Mouse (Mus musculus): ENCODE results near the gene Ick. TPM values are rescaled to one million over a fixed set of nuclear protein-coding genes. Genes with fewer than 3 reads are reported as not detected.
A peak's percentile ranks its signal among the peaks of the same experiment; 100 is the strongest.

Gene Ick
- polyA plus RNA-seq, 1 experiment from 2014 or later, result 16.8 TPM

GRCm38 (mm10) chr9:78195034-78195433 is 86.0 kb downstream of the Ick start:
- ATAC-seq (replicated peaks; ENCODE audit: insufficient number of reproducible peaks, low FRiP score, low TSS enrichment), result no peak
- Histone ChIP-seq H3K36me3 (ENCODE audit: control insufficient read depth, insufficient read depth, low read length) (no peaks in the 10 kb centered on the region), H3K4me2 (no peak overlapping the region), H3K9me3 (replicated peaks; ENCODE audit: control insufficient read depth, low read length) (no peaks in the 10 kb centered on the region), H3K4me3 (ENCODE audit: low read depth, low read length) (no peak overlapping the region), H3K9ac (ENCODE audit: low read depth, low read length) (no peak overlapping the region), H3K27me3 (ENCODE audit: control insufficient read depth, insufficient read depth, low read length) (no peaks in the 10 kb centered on the region), H3K4me1 (ENCODE audit: control insufficient read depth, insufficient read depth, low read length) (peaks cover 19% of the 10 kb centered on the region; the same call in 1 of the 2 replicates), H3K27ac (ENCODE audit: low read depth, low read length) (no peak overlapping the region)
- 82% methylated on average over 11 of the region's 11 CpGs for WGBS (ENCODE audit: insufficient replicate concordance)

- H3K4me1 ChIP-seq (ENCODE audit: control insufficient read depth, insufficient read depth, low read length), result peaks cover 8% of the 10 kb centered on the region; the same call in 1 of the 2 replicates
- peaks cover 9% of the 10 kb centered on the region; the same call in 1 of the 2 replicates for H3K36me3 ChIP-seq (ENCODE audit: control insufficient read depth, insufficient read depth, low read length)
- 90% methylated on average over 9 of the region's 9 CpGs for WGBS (ENCODE audit: insufficient replicate concordance)
These were observed 88.8 kb downstream of the Ick start for GRCm38 (mm10) chr9:78197801-78198200.

GRCm38 (mm10) chr9:78204194-78204593 is 95.2 kb downstream of the Ick start:
- H3K4me3 ChIP-seq (ENCODE audit: low read depth, low read length), result no peak overlapping the region
- H3K27ac ChIP-seq (ENCODE audit: low read depth, low read length), result no peak overlapping the region
- H3K4me2 ChIP-seq, result no peak overlapping the region
- no peaks in the 10 kb centered on the region for H3K9me3 ChIP-seq (replicated peaks; ENCODE audit: control insufficient read depth, low read length)
- WGBS (ENCODE audit: insufficient replicate concordance), result 79% methylated on average over 6 of the region's 6 CpGs
- no peak overlapping the region for H3K9ac ChIP-seq (ENCODE audit: low read depth, low read length)
- H3K4me1 ChIP-seq (ENCODE audit: control insufficient read depth, insufficient read depth, low read length), result no peaks in the 10 kb centered on the region
- no peaks in the 10 kb centered on the region for H3K27me3 ChIP-seq (ENCODE audit: control insufficient read depth, insufficient read depth, low read length)
- ATAC-seq (replicated peaks; ENCODE audit: insufficient number of reproducible peaks, low FRiP score, low TSS enrichment), result no peak
- H3K36me3 ChIP-seq (ENCODE audit: control insufficient read depth, insufficient read depth, low read length), result peaks cover 16% of the 10 kb centered on the region; the same call in 1 of the 2 replicates

More at GRCm38 (mm10) chr9:78197801-78198200, 88.8 kb downstream of the Ick start:
- H3K27ac ChIP-seq (ENCODE audit: low read depth, low read length), result no peak overlapping the region
- H3K27me3 ChIP-seq (ENCODE audit: control insufficient read depth, insufficient read depth, low read length), result no peaks in the 10 kb centered on the region
- no peak for ATAC-seq (replicated peaks; ENCODE audit: insufficient number of reproducible peaks, low FRiP score, low TSS enrichment)
- H3K9ac ChIP-seq (ENCODE audit: low read depth, low read length), result no peak overlapping the region
- no peaks in the 10 kb centered on the region for H3K9me3 ChIP-seq (replicated peaks; ENCODE audit: control insufficient read depth, low read length)
- no peak overlapping the region for H3K4me2 ChIP-seq
- H3K4me3 ChIP-seq (ENCODE audit: low read depth, low read length), result no peak overlapping the region

GRCm38 (mm10) chr9:78208956-78209355 is 100.0 kb downstream of the Ick start:
- no peak overlapping the region for H3K27ac ChIP-seq (ENCODE audit: low read depth, low read length)
- H3K4me1 ChIP-seq (ENCODE audit: control insufficient read depth, insufficient read depth, low read length), result peaks cover 9% of the 10 kb centered on the region; the same call in 1 of the 2 replicates
- no peak for ATAC-seq (replicated peaks; ENCODE audit: insufficient number of reproducible peaks, low FRiP score, low TSS enrichment)
- no peak overlapping the region for H3K4me3 ChIP-seq (ENCODE audit: low read depth, low read length)
- no peak overlapping the region for H3K9ac ChIP-seq (ENCODE audit: low read depth, low read length)
- H3K27me3 ChIP-seq (ENCODE audit: control insufficient read depth, insufficient read depth, low read length), result no peaks in the 10 kb centered on the region
- 46% methylated on average over 4 of the region's 4 CpGs for WGBS (ENCODE audit: insufficient replicate concordance)
- H3K9me3 ChIP-seq (replicated peaks; ENCODE audit: control insufficient read depth, low read length), result no peaks in the 10 kb centered on the region
- peaks cover 13% of the 10 kb centered on the region; the same call in 1 of the 2 replicates for H3K36me3 ChIP-seq (ENCODE audit: control insufficient read depth, insufficient read depth, low read length)
- H3K4me2 ChIP-seq, result no peak overlapping the region

- peaks cover 13% of the 10 kb centered on the region; the same call in 1 of the 2 replicates for H3K36me3 ChIP-seq (ENCODE audit: control insufficient read depth, insufficient read depth, low read length)
- H3K9me3 ChIP-seq (replicated peaks; ENCODE audit: control insufficient read depth, low read length), result no peaks in the 10 kb centered on the region
- H3K27me3 ChIP-seq (ENCODE audit: control insufficient read depth, insufficient read depth, low read length), result no peaks in the 10 kb centered on the region
- no peak for ATAC-seq (replicated peaks; ENCODE audit: insufficient number of reproducible peaks, low FRiP score, low TSS enrichment)
- no peak overlapping the region for H3K9ac ChIP-seq (ENCODE audit: low read depth, low read length)
- no peak overlapping the region for H3K27ac ChIP-seq (ENCODE audit: low read depth, low read length)
- no peak overlapping the region for H3K4me2 ChIP-seq
- no peak overlapping the region for H3K4me3 ChIP-seq (ENCODE audit: low read depth, low read length)
- H3K4me1 ChIP-seq (ENCODE audit: control insufficient read depth, insufficient read depth, low read length), result peaks cover 9% of the 10 kb centered on the region; the same call in 1 of the 2 replicates
- WGBS (ENCODE audit: insufficient replicate concordance), result 91% methylated on average over 3 of the region's 3 CpGs
These were observed 101.1 kb downstream of the Ick start for GRCm38 (mm10) chr9:78210079-78210478.

GRCm38 (mm10) chr9:78210821-78211220 is 101.8 kb downstream of the Ick start:
- Histone ChIP-seq H3K27me3 (ENCODE audit: control insufficient read depth, insufficient read depth, low read length) (no peaks in the 10 kb centered on the region), H3K27ac (ENCODE audit: low read depth, low read length) (no peak overlapping the region), H3K36me3 (ENCODE audit: control insufficient read depth, insufficient read depth, low read length) (peaks cover 6% of the 10 kb centered on the region; the same call in 1 of the 2 replicates), H3K4me3 (ENCODE audit: low read depth, low read length) (no peak overlapping the region), H3K9me3 (replicated peaks; ENCODE audit: control insufficient read depth, low read length) (no peaks in the 10 kb centered on the region), H3K4me1 (ENCODE audit: control insufficient read depth, insufficient read depth, low read length) (peaks cover 9% of the 10 kb centered on the region; the same call in 1 of the 2 replicates), H3K9ac (ENCODE audit: low read depth, low read length) (no peak overlapping the region), H3K4me2 (no peak overlapping the region)
- no peak for ATAC-seq (replicated peaks; ENCODE audit: insufficient number of reproducible peaks, low FRiP score, low TSS enrichment)
- 98% methylated on average over 2 of the region's 2 CpGs for WGBS (ENCODE audit: insufficient replicate concordance)

- peak overlapping the region; percentile 80 for H3K27ac ChIP-seq (ENCODE audit: low read depth, low read length)
- no peak overlapping the region for H3K9ac ChIP-seq (ENCODE audit: low read depth, low read length)
- peaks cover 9% of the 10 kb centered on the region; the same call in 1 of the 2 replicates for H3K4me1 ChIP-seq (ENCODE audit: control insufficient read depth, insufficient read depth, low read length)
- H3K9me3 ChIP-seq (replicated peaks; ENCODE audit: control insufficient read depth, low read length), result no peaks in the 10 kb centered on the region
- H3K36me3 ChIP-seq (ENCODE audit: control insufficient read depth, insufficient read depth, low read length), result peaks cover 6% of the 10 kb centered on the region; the same call in 1 of the 2 replicates
- no peak overlapping the region for H3K4me2 ChIP-seq
- 81% methylated on average over 3 of the region's 3 CpGs for WGBS (ENCODE audit: insufficient replicate concordance)
- H3K27me3 ChIP-seq (ENCODE audit: control insufficient read depth, insufficient read depth, low read length), result no peaks in the 10 kb centered on the region
- H3K4me3 ChIP-seq (ENCODE audit: low read depth, low read length), result no peak overlapping the region
- ATAC-seq (replicated peaks; ENCODE audit: insufficient number of reproducible peaks, low FRiP score, low TSS enrichment), result no peak
These were observed 102.5 kb downstream of the Ick start for GRCm38 (mm10) chr9:78211521-78211920.

- ATAC-seq (replicated peaks; ENCODE audit: insufficient number of reproducible peaks, low FRiP score, low TSS enrichment), result peak; percentile 65
These were observed 103.5 kb downstream of the Ick start for GRCm38 (mm10) chr9:78212341-78213049.

More at GRCm38 (mm10) chr9:78212341-78213049, 103.5 kb downstream of the Ick start:
- 35% methylated on average over 7 of the region's 7 CpGs for WGBS (ENCODE audit: insufficient replicate concordance)
- Histone ChIP-seq H3K27me3 (ENCODE audit: control insufficient read depth, insufficient read depth, low read length) (no peaks in the 10 kb centered on the region), H3K4me3 (ENCODE audit: low read depth, low read length) (no peak overlapping the region), H3K27ac (ENCODE audit: low read depth, low read length) (peak overlapping the region; percentile 80), H3K36me3 (ENCODE audit: control insufficient read depth, insufficient read depth, low read length) (peaks cover 6% of the 10 kb centered on the region; the same call in 1 of the 2 replicates), H3K9ac (ENCODE audit: low read depth, low read length) (no peak overlapping the region), H3K4me1 (ENCODE audit: control insufficient read depth, insufficient read depth, low read length) (peaks cover 9% of the 10 kb centered on the region; the same call in 1 of the 2 replicates), H3K4me2 (no peak overlapping the region), H3K9me3 (replicated peaks; ENCODE audit: control insufficient read depth, low read length) (no peaks in the 10 kb centered on the region)
